Mouse (Mus musculus) thymus, postnatal 36 days (tissue): ENCODE measurements around the gene Timm9.

ENCODE experiments used
- DNase-seq, 2 experiments: peaks; one replicate each; pipeline ENCODE4 v3.0.0; 2022; ENCODE audit warnings: mixed read lengths in 2 of 2

Gene Timm9

GRCm38 (mm10) chr12:71136130-71136973, at the start of gene Timm9, which contains the start of gene 2700049A03Rik:
Timm9 (minus strand) TSS chr12:71136684.
2700049A03Rik (plus strand) TSS chr12:71136848.
- peak; percentile 76 to 77 for DNase-seq

GRCm38 (mm10) chr12:71184396-71184795, 47.9 kb upstream of the Timm9 start:
- no peak for DNase-seq

DNA sequence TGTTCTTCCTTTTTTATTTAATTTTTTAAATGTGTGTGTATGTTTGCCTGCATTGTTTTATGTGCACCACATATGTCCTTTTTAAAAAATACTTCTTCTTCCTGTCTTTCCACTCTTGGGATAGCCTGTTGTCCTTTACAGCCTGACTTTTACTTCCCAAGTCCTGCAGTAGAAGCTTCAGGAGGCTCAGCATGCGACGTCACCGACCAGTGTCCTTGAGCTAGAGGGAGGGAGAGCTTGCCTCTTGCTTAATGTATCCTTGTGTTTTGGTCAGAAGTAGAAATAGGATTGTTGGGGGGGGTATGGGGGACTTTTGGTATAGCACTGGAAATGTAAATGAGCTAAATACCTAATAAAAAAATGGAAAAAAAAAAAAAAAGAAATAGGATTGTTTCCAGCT, 47.3 kb upstream of the Timm9 start:
- no peak for DNase-seq

DNA sequence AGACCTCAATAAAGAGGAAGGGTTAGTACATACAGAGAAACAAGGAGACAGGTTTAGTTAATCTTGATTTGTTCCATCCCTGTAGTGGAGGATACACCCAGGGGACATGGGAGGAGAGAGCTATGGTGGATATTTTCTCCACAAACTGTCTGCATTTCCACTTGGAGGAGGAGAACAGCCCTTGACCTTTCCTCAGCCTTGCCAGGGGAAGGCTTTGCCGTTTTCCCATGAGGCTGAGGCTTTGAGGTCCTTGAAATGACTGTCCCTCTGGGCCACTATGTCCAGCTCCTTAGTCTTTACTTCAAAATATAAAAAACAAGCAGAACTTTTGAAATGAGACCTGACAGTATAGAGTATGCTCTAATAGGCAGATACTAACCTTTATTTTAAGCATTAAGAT, 33.4 kb upstream of the Timm9 start:
- no peak for DNase-seq

GRCm38 (mm10) chr12:71164410-71164809, 27.9 kb upstream of the Timm9 start:
- DNase-seq: no peak

- DNase-seq: no peak
Observed at GRCm38 (mm10) chr12:71157974-71158373, 21.5 kb upstream of the Timm9 start.

DNA sequence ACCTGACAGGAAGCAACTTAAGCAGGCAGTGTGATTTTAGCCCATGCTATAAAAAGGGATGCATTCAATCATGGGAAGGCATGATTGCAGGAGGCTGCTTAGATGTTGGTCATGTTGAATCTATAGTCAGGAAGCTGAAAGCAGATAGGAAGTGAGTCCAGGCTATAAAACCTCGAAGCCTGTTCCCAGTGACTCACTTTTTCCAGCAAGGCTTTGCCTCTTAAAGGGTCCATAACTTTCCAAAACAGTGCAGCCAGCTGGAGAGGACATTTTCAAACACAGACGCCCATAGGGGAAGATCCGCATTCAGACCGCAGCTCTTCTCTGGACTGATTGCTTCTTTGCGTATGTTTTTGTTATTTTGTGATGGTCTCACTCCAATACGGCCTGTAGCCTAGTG, 18.5 kb upstream of the Timm9 start:
- no peak for DNase-seq

- no peak for DNase-seq
Observed at GRCm38 (mm10) chr12:71150167-71150566, 13.7 kb upstream of the Timm9 start.

DNA sequence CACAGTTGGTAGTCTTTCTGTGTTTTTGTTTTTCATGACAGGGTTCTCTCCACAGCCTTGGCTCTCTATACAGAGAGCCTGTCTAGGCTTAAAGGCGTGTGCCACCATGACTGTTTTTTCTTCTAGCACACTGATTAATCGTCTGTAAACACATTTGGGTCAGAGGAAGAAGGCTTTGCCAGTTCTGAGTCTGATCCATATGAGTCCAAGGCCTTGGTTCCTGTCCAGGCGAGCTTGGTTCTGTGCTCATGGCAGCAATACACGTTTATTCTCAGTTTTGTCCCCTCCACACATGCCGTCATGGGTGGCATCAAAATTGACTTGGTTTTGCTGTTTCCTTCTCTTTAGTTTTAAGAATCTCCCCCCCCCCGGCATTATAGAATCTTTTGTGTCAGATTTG, 13.0 kb upstream of the Timm9 start:
- no peak for DNase-seq

GRCm38 (mm10) chr12:71148801-71149200, 12.3 kb upstream of the Timm9 start:
- no peak for DNase-seq

DNA sequence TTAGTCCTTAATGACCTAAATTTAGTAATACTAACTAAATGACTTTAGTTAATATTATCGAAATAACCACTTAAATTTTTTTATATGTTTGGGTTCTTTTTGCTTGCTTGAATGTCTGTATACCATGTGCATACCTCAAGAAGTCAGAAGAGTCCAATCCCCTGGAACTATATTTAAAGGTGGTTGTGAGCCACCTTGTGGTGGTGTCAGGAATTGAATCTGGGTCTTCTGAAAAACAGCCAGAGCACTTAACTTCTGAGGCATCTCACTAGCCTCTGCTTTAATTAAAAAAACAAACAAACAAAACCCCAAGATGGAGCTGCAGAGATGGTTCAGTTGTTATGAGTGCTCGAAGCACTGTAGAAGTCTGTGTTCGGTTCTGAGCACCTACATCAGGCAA, 11.2 kb upstream of the Timm9 start:
- peak; percentile 24 to 50 for DNase-seq

DNA sequence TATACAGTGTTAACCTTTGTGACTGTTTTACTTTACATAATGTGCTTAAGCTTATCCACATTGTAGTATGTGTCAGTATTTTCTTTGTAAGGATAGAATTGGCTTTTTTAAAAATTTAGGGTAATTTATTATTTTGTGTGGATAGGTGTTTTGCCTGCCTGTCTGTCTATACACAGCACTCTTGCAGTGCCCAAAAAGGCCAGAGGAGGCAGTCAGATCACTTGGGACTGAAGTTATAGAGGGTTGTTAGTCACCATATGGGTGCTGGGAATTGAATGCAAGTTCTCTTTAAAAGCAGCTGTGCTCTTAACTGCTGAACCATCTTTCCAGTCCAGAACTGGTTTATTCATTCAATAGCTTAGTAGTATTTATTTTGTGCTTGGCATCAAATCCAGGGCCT, 4.7 kb upstream of the Timm9 start:
- no peak for DNase-seq

GRCm38 (mm10) chr12:71139258-71139828, 2.9 kb upstream of the Timm9 start:
- no peak for DNase-seq

DNA sequence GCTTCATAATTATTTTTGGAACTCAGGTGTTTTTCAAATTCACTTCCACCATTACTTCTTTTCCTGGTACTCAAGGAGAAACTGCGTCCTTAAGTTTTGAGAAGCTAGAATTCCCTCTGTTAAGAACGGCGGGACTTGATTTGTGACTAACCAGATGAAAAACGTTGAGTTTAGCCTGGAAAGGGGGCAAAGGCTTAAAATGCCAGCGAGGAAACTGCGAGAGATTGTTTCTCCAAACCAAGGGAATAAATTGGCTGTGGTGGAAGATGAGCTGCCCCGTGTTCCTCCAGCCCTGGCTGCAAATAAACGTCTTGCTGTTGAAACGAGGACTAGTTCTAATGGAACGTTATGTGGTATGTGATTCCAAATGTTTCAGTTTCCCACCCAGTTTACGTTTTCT, 1.2 kb upstream of the Timm9 start:
- no peak for DNase-seq

DNA sequence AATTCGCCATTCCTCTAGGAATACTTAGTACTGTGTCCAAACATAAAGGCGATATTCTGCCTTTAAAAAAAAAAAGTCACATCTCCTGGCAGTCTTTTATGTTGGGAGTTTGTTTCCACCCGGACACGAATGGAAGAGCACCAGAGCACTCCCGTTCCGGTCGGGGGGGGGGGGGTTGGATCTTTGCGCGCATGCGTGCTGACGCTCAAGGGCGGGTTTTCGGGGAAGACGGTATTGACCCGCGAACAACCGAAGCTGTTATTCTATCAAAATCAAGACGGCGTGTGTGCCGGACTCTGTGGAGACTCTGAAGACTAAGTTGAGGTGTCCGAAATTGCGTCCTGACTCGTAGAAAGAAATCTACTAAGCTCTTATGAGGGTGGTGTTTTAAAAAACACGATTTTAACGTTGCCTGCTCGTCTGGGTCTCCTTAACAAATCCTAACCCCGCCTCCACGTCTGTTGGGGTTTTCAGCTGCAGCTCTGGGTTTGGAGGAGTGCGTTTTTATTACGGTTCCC, 549 bp upstream of the Timm9 start:
- DNase-seq: peak; percentile 81 to 83

GRCm38 (mm10) chr12:71135581-71135980, 903 bp downstream of the Timm9 start:
- DNase-seq: no peak

DNA sequence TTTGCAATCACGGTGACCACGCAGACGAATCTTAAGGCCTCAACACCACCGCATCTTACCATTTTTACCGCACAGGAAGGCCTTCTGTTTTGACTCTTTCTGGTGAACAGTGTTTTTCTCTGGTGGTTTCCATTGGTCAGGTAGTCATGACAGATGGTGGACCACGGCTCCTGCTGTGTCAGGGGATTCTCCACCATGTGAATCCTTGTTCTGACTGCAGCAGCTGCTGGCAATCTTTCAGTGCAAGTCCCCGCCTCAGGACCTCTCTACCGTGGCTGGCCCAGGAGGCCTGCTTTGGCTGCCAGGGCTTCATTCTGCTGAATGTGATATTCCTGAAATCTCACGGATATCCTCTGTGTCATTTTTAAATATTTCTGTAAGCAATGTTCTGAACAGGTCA, 13.2 kb downstream of the Timm9 start:
- no peak for DNase-seq

DNA sequence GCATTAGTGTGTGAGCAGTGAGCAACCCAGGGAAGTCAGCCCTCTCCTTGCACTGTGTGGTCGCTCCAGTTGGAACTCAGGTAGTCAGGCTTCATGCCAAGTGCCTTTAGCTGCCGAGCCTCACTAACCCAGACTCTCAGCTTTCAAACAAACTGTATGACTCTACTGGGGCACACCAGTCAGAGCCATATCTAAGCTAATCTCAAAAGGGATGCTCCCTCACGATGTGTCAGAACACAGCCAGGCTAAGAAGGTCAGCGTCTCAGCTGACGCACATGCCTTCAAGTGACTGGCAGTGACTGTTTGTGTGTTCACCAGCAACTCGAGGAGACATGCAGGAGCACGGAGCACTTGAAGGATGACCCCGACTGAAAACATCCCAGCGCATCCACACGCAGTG, 13.8 kb downstream of the Timm9 start:
- no peak for DNase-seq

DNA sequence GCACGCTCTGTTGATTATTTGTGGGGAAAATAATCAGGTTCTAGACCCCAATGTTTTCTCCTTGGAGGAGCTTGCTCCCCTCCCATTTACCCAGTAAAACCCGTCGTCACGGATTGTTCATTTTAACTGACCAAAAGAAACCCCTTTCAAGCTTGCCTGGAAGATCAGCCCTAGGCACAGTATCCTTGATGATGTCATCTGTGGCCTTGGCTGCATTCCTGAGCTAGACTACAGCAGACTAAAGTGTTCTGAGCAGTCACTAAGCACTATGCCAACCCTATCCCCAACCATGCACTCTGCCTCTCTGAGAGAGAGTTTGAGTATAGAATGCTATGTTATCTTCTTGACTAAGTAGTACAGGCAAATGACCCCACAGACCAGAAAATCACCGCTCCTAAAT, 20.1 kb downstream of the Timm9 start:
- DNase-seq: no peak

DNA sequence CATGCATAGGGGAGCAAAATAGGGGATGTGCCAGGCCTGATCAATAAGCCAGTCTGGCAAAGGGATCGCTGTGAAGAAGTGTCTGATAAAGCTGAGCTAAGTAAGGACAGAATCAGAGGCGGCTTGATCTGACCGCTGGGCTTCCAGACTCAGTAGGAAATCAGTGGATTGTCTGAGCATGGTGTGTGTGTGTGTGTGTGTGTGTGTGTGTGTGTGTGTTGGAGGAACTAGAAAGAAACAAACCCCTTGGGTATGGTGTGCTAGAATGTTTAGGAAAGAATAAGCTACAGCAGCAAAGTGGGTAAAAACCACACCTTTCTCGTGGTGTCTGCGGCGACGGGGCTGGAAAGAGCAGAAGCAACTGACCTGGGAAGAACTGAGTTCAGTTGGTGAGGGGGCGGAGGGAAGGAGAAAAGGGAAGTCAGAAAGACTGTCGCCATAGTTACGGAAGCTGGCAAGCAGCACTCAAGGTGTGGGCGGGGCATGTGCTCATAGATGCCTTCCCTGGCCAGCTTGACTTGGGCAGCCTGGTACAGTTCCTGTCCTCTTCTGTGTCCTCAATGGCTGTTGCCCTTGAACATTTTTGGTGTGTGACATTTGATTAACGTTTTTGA, 22.7 kb downstream of the Timm9 start:
- peak; percentile 53 to 69 for DNase-seq

GRCm38 (mm10) chr12:71113074-71113473, 23.4 kb downstream of the Timm9 start:
- no peak for DNase-seq

DNA sequence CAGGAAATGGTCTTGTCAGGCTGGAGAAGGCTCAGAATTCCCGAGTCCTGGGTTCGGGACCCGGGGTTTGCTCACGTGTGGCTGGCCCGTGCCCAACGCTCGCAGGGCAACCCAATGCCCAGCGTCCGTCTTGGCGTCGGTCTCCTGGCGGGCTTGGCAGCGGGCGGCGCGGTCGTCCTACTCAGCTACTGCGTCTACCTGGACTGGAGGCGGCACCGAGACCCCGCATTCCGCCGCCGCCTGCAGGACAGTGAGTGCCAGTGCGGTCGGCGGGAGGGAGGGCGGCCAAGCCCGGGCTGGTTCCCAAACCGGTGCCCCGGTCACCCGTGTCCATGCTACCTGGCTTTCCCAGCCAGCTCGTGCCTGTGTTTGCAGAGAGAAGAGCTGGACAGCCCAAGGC, 25.2 kb downstream of the Timm9 start, which contains the start of gene Tomm20l:
TSS of gene Tomm20l (plus strand) at position 98 of the 400 bp plus-strand sequence.
- DNase-seq: peak in 1 of 2 experiments; percentile 12

- no peak for DNase-seq
Observed at GRCm38 (mm10) chr12:71107216-71107771, 29.2 kb downstream of the Timm9 start.
